Mouse (Mus musculus) kidney, adult 2 months (tissue): Measurements from ENCODE around the gene Sarm1. TPM values are rescaled to one million over a fixed set of nuclear protein-coding genes. Genes with fewer than 3 reads are reported as not detected.

ENCODE experiments used
- DNase-seq: peaks from one replicate; pipeline ENCODE4 v3.0.0; 2021
- H3K27ac ChIP-seq: fragments of 200-500 bp; 2 replicates; pipeline ENCODE4 v1.5.1; 2012; ENCODE audit warnings: low read depth, low read length, control low read depth, inconsistent platforms; ENCODE audit not compliant: insufficient read depth
- H3K27me3 ChIP-seq: fragments of 200-500 bp; replicated peaks from 2 replicates; pipeline ENCODE4 v1.6.1; 2012; ENCODE audit warnings: mild to moderate bottlenecking, moderate library complexity, low read length, inconsistent platforms; ENCODE audit not compliant: control insufficient read depth, insufficient read depth
- H3K36me3 ChIP-seq: fragments of 200-500 bp; 2 replicates; pipeline ENCODE4 v1.6.1; 2012; ENCODE audit warnings: mild to moderate bottlenecking, moderate library complexity, low read length, inconsistent platforms; ENCODE audit not compliant: control insufficient read depth, insufficient read depth
- H3K4me1 ChIP-seq: fragments of 200-500 bp; 2 replicates; pipeline ENCODE4 v1.6.1; 2011; ENCODE audit warnings: low read length; ENCODE audit not compliant: control insufficient read depth, insufficient read depth
- H3K4me3 ChIP-seq: fragments of 200-500 bp; 2 replicates; pipeline ENCODE4 v1.5.1; 2011; ENCODE audit warnings: mild to moderate bottlenecking, low read depth, low read length, control low read depth; ENCODE audit not compliant: insufficient read depth
- CTCF ChIP-seq: fragments of 200-500 bp; conservative IDR thresholded peaks from 2 replicates; pipeline ENCODE4 v1.5.1; 2011; ENCODE audit warnings: low read depth, mild to moderate bottlenecking, control low read depth, low read length, moderate library complexity, mixed read lengths; ENCODE audit not compliant: insufficient read depth, insufficient read length
- POLR2A ChIP-seq: fragments of 200-500 bp; IDR thresholded peaks from one replicate; pipeline ENCODE4 v1.6.1; 2011; ENCODE audit warnings: low read depth, low read length, control low read depth
- WGBS: fragments of 180-500 bp; shearing (Covaris S2); methylation state at CpG from one replicate; pipeline ENCODE4 v1.1.7; 2018; 5-methylcytosine and 5-hydroxymethylcytosine counted together
- polyA plus RNA-seq: library from polyadenylated mRNA; depleted of rRNA; stranded (reverse); fragments of >200 nt; gene quantifications from 2 replicates; pipeline ENCODE4 v1.2.3, GENCODE M21; 2012

Sarm1 gene
- polyA plus RNA-seq, 1 experiment, result 0.38 TPM

- 74% methylated on average over 9 of the region's 9 CpGs for WGBS
- Histone ChIP-seq H3K4me1 (peaks cover 9% of the 10 kb centered on the region; the same call in 1 of the 2 replicates), H3K4me3 (no peak overlapping the region), H3K27me3 (no peaks in the 10 kb centered on the region), H3K36me3 (peaks cover 6% of the 10 kb centered on the region), H3K27ac (peak overlapping the region; percentile 32)
- DNase-seq, result no peak
- TF ChIP-seq CTCF, result no peak
- TF ChIP-seq POLR2A, result no peak
Measured at GRCm38 (mm10) chr11:78523241-78523955, 25.8 kb upstream of the Sarm1 start.

- Histone ChIP-seq H3K27me3 (no peaks in the 10 kb centered on the region), H3K4me3 (no peak overlapping the region), H3K36me3 (peaks cover 6% of the 10 kb centered on the region), H3K27ac (peak overlapping the region; percentile 32), H3K4me1 (peaks cover 9% of the 10 kb centered on the region; the same call in 1 of the 2 replicates)
- TF ChIP-seq CTCF (no peak), POLR2A (no peak)
- peak; percentile 66 for DNase-seq
- WGBS, result 55% methylated on average over 1 of the region's 1 CpGs
Measured at GRCm38 (mm10) chr11:78522481-78522997, 25.0 kb upstream of the Sarm1 start.

- Histone ChIP-seq H3K27me3 (no peaks in the 10 kb centered on the region), H3K4me1 (peaks cover 9% of the 10 kb centered on the region; the same call in 1 of the 2 replicates), H3K36me3 (peaks cover 6% of the 10 kb centered on the region), H3K4me3 (no peak overlapping the region), H3K27ac (no peak overlapping the region)
- 52% methylated on average over 3 of the region's 3 CpGs for WGBS
- no peak for DNase-seq
- no peak for TF ChIP-seq POLR2A
- TF ChIP-seq CTCF, result no peak
Measured at GRCm38 (mm10) chr11:78521880-78522279, 24.3 kb upstream of the Sarm1 start.

- Histone ChIP-seq H3K36me3 (peaks cover 8% of the 10 kb centered on the region), H3K4me1 (peaks cover 9% of the 10 kb centered on the region; the same call in 1 of the 2 replicates), H3K4me3 (no peak overlapping the region), H3K27me3 (no peaks in the 10 kb centered on the region), H3K27ac (no peak overlapping the region)
- TF ChIP-seq POLR2A (no peak), CTCF (no peak)
- 91% methylated on average over 10 of the region's 10 CpGs for WGBS
- DNase-seq, result no peak
Measured at GRCm38 (mm10) chr11:78518931-78519330, 21.4 kb upstream of the Sarm1 start.

- TF ChIP-seq POLR2A, result no peak
- TF ChIP-seq CTCF, result peak; percentile 57
- Histone ChIP-seq H3K4me3 (no peak overlapping the region), H3K36me3 (peaks cover 2% of the 10 kb centered on the region), H3K27ac (no peak overlapping the region), H3K27me3 (no peaks in the 10 kb centered on the region), H3K4me1 (peaks cover 5% of the 10 kb centered on the region; the same call in 1 of the 2 replicates)
- 66% methylated on average over 2 of the region's 2 CpGs for WGBS
- DNase-seq, result no peak
Measured at GRCm38 (mm10) chr11:78515549-78516325, 18.2 kb upstream of the Sarm1 start.

- DNase-seq, result no peak
- no peaks in the 10 kb centered on the region for H3K27me3 ChIP-seq
- WGBS, result 62% methylated on average over 3 of the region's 3 CpGs
- H3K4me1 ChIP-seq, result peaks cover 5% of the 10 kb centered on the region; the same call in 1 of the 2 replicates
- H3K27ac ChIP-seq, result no peak overlapping the region
- TF ChIP-seq POLR2A (no peak), CTCF (no peak)
- peaks cover 3% of the 10 kb centered on the region for H3K36me3 ChIP-seq
- no peak overlapping the region; the same call in 1 of the 2 replicates for H3K4me3 ChIP-seq
Measured at GRCm38 (mm10) chr11:78513106-78513790, 15.7 kb upstream of the Sarm1 start.
